Mouse (Mus musculus): Measurements from ENCODE around the gene Cxxc4. TPM values are rescaled to one million over a fixed set of nuclear protein-coding genes. Genes with fewer than 3 reads are reported as not detected.
A peak's percentile ranks its signal among the peaks of the same experiment; 100 is the strongest.

Cxxc4 gene
- polyA plus RNA-seq, 1 experiment = 0.25 TPM

- Histone ChIP-seq H3K36me3 (ENCODE audit: control insufficient read depth, insufficient read depth, low read length) (no peaks in the 10 kb centered on the region), H3K4me3 (ENCODE audit: insufficient read depth, low read depth, low read length) (no peak overlapping the region), H3K27ac (ENCODE audit: insufficient read depth, low read depth, low read length) (no peak overlapping the region), H3K27me3 (replicated peaks; ENCODE audit: control insufficient read depth, insufficient read depth, low read length) (no peaks in the 10 kb centered on the region), H3K4me1 (ENCODE audit: control insufficient read depth, insufficient read depth, low read length) (no peaks in the 10 kb centered on the region)
- DNase-seq = no peak
- TF ChIP-seq POLR2A (IDR thresholded peaks at IDR 0.05; ENCODE audit: low read depth, low read length) (no peak), CTCF (conservative IDR thresholded peaks at IDR 0.05; ENCODE audit: insufficient read depth, insufficient read length, low read depth, low read length) (no peak)
- 41% methylated on average over 2 of the region's 2 CpGs for WGBS
Measured at GRCm38 (mm10) chr3:134221002-134221401, 15.3 kb upstream of the Cxxc4 start.

GRCm38 (mm10) chr3:134222593-134222992 lies 13.7 kb upstream of the Cxxc4 start:
- WGBS = 61% methylated on average over 1 of the region's 1 CpGs
- Histone ChIP-seq H3K27me3 (replicated peaks; ENCODE audit: control insufficient read depth, insufficient read depth, low read length) (no peaks in the 10 kb centered on the region), H3K4me1 (ENCODE audit: control insufficient read depth, insufficient read depth, low read length) (no peaks in the 10 kb centered on the region), H3K36me3 (ENCODE audit: control insufficient read depth, insufficient read depth, low read length) (no peaks in the 10 kb centered on the region), H3K27ac (ENCODE audit: insufficient read depth, low read depth, low read length) (no peak overlapping the region), H3K4me3 (ENCODE audit: insufficient read depth, low read depth, low read length) (no peak overlapping the region)
- DNase-seq = no peak
- TF ChIP-seq POLR2A (IDR thresholded peaks at IDR 0.05; ENCODE audit: low read depth, low read length) (no peak), CTCF (conservative IDR thresholded peaks at IDR 0.05; ENCODE audit: insufficient read depth, insufficient read length, low read depth, low read length) (no peak)

GRCm38 (mm10) chr3:134223956-134224355 lies 12.3 kb upstream of the Cxxc4 start:
- WGBS = 88% methylated on average over 7 of the region's 7 CpGs
- DNase-seq = no peak
- H3K27me3 ChIP-seq (replicated peaks; ENCODE audit: control insufficient read depth, insufficient read depth, low read length) = no peaks in the 10 kb centered on the region
- no peak overlapping the region for H3K4me3 ChIP-seq (ENCODE audit: insufficient read depth, low read depth, low read length)
- no peak overlapping the region for H3K27ac ChIP-seq (ENCODE audit: insufficient read depth, low read depth, low read length)
- TF ChIP-seq CTCF (conservative IDR thresholded peaks at IDR 0.05; ENCODE audit: insufficient read depth, insufficient read length, low read depth, low read length) = no peak
- TF ChIP-seq POLR2A (IDR thresholded peaks at IDR 0.05; ENCODE audit: low read depth, low read length) = no peak
- no peaks in the 10 kb centered on the region for H3K36me3 ChIP-seq (ENCODE audit: control insufficient read depth, insufficient read depth, low read length)
- H3K4me1 ChIP-seq (ENCODE audit: control insufficient read depth, insufficient read depth, low read length) = no peaks in the 10 kb centered on the region

GRCm38 (mm10) chr3:134225928-134226327 lies 10.4 kb upstream of the Cxxc4 start:
- 90% methylated on average over 3 of the region's 3 CpGs for WGBS
- no peaks in the 10 kb centered on the region for H3K27me3 ChIP-seq (replicated peaks; ENCODE audit: control insufficient read depth, insufficient read depth, low read length)
- H3K4me1 ChIP-seq (ENCODE audit: control insufficient read depth, insufficient read depth, low read length) = no peaks in the 10 kb centered on the region
- no peak overlapping the region for H3K27ac ChIP-seq (ENCODE audit: insufficient read depth, low read depth, low read length)
- H3K4me3 ChIP-seq (ENCODE audit: insufficient read depth, low read depth, low read length) = no peak overlapping the region
- TF ChIP-seq POLR2A (IDR thresholded peaks at IDR 0.05; ENCODE audit: low read depth, low read length) (no peak), CTCF (conservative IDR thresholded peaks at IDR 0.05; ENCODE audit: insufficient read depth, insufficient read length, low read depth, low read length) (no peak)
- DNase-seq = no peak
- no peaks in the 10 kb centered on the region for H3K36me3 ChIP-seq (ENCODE audit: control insufficient read depth, insufficient read depth, low read length)

GRCm38 (mm10) chr3:134232753-134233152 lies 3.5 kb upstream of the Cxxc4 start:
- Histone ChIP-seq H3K4me1 (ENCODE audit: control insufficient read depth, insufficient read depth, low read length) (no peaks in the 10 kb centered on the region), H3K27ac (ENCODE audit: insufficient read depth, low read depth, low read length) (no peak overlapping the region), H3K4me3 (ENCODE audit: insufficient read depth, low read depth, low read length) (no peak overlapping the region), H3K36me3 (ENCODE audit: control insufficient read depth, insufficient read depth, low read length) (no peaks in the 10 kb centered on the region), H3K27me3 (replicated peaks; ENCODE audit: control insufficient read depth, insufficient read depth, low read length) (no peaks in the 10 kb centered on the region)
- no peak for DNase-seq
- 76% methylated on average over 2 of the region's 2 CpGs for WGBS
- TF ChIP-seq POLR2A (IDR thresholded peaks at IDR 0.05; ENCODE audit: low read depth, low read length) = no peak
- no peak for TF ChIP-seq CTCF (conservative IDR thresholded peaks at IDR 0.05; ENCODE audit: insufficient read depth, insufficient read length, low read depth, low read length)

DNA sequence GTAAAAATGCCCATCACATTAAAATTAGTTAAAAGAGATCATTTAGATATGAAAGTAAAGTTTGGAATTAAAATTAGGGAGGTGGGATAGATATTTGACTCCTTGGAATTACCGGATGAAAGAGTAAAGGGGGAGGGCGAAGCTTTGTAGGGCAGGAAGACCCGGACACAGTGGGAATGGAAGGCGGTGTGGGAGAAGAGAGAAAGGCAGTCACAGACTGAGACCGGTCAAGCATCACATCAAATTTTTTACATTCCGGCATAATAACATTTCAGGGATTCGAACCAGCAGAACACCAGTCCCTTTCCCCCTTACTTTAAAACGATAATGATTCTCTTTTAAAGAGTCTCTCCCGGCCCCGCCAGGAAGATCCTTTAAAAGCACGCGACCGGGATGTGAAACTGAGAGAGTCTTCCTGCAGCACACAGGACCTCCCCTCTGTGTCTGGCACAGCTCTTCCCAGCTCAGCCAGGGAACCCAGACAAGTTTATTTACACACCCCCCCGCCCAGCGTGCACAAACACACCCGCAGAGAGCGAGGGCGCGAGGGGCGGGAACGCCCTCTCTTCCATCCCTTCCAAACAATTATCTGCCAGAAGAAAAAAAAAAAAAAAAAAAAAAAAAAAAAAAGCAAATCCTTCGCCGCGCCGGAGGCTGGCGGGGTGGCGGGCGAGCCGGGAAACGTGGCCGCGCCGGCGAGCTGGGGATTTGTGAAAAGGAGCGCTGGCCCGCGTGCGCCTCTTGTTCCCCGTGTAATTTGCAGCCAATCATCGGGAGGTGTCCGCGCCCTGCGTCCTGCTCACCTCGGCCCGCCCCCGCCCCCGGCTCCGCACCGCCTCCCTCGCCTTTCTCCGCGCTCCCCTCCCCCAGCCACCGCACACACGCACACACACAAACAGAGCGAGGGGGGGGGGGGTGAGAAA lies 532 bp upstream of the Cxxc4 start:
- Histone ChIP-seq H3K27ac (ENCODE audit: insufficient read depth, low read depth, low read length) (no peak overlapping the region), H3K27me3 (replicated peaks; ENCODE audit: control insufficient read depth, insufficient read depth, low read length) (no peaks in the 10 kb centered on the region; the same call in none of the 2 replicates), H3K36me3 (ENCODE audit: control insufficient read depth, insufficient read depth, low read length) (no peaks in the 10 kb centered on the region), H3K4me3 (ENCODE audit: insufficient read depth, low read depth, low read length) (peak overlapping the region; percentile 43), H3K4me1 (ENCODE audit: control insufficient read depth, insufficient read depth, low read length) (no peaks in the 10 kb centered on the region; the same call in 1 of the 2 replicates)
- DNase-seq = peak; percentile 76
- TF ChIP-seq CTCF (conservative IDR thresholded peaks at IDR 0.05; ENCODE audit: insufficient read depth, insufficient read length, low read depth, low read length) (no peak), POLR2A (IDR thresholded peaks at IDR 0.05; ENCODE audit: low read depth, low read length) (no peak)
- 1% methylated on average over 54 of the region's 55 CpGs for WGBS

GRCm38 (mm10) chr3:134237113-134237805 lies 975 bp downstream of the Cxxc4 start:
- no peak for DNase-seq
- Histone ChIP-seq H3K4me3 (ENCODE audit: insufficient read depth, low read depth, low read length) (no peak overlapping the region), H3K27ac (ENCODE audit: insufficient read depth, low read depth, low read length) (no peak overlapping the region), H3K36me3 (ENCODE audit: control insufficient read depth, insufficient read depth, low read length) (no peaks in the 10 kb centered on the region), H3K4me1 (ENCODE audit: control insufficient read depth, insufficient read depth, low read length) (no peaks in the 10 kb centered on the region; the same call in 1 of the 2 replicates), H3K27me3 (replicated peaks; ENCODE audit: control insufficient read depth, insufficient read depth, low read length) (no peaks in the 10 kb centered on the region; the same call in none of the 2 replicates)
- 89% methylated on average over 3 of the region's 3 CpGs for WGBS
- TF ChIP-seq CTCF (conservative IDR thresholded peaks at IDR 0.05; ENCODE audit: insufficient read depth, insufficient read length, low read depth, low read length) (no peak), POLR2A (IDR thresholded peaks at IDR 0.05; ENCODE audit: low read depth, low read length) (no peak)

Measured in kidney, adult 2 months (tissue).